Mouse (Mus musculus) naive thymus-derived CD4-positive, alpha-beta T cell, adult 2 months (primary cell): ENCODE data around the gene Snx3.

Experiments
- DNase-seq: peaks from one replicate; pipeline ENCODE4 v3.0.0-alpha.2; 2011; ENCODE audit warnings: low read depth

Snx3 gene

DNA sequence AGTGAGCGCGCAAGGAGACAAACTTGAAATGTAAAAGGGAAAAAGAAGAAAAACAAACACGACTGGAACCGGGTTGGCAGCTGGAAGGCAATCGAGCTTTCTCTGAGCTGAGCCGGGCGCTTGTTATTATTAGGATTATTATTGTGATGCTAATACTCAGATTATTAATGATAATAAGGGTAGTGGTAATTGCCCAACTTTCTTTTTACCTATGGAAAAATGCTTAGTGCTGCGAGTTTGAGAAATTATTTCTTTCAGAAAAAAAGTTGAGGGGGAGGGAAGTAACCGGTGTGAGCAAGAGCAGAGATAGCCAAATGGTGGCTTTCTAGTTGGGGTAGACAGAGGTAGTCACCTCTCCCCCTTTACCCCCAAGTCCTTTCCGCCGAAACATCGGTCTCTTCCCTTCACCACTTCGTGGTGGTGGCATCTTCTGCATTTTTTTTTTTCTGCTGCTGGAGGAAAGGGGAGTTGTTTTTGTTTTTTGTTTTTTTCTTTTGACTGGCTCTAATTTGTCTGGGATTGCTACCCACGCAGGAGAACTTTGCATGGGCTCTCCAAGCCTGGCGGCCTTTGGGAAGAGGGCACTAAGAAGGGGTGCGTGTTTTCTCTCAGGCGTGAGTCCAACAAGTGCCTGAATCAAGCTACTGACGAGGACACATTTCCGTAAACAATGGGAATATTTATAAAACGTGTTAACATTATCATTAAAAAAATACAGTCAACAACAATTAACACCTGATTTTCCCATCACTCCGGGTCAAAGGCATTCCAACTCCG, 77.1 kb downstream of the Snx3 start:
- DNase-seq: no peak

DNA sequence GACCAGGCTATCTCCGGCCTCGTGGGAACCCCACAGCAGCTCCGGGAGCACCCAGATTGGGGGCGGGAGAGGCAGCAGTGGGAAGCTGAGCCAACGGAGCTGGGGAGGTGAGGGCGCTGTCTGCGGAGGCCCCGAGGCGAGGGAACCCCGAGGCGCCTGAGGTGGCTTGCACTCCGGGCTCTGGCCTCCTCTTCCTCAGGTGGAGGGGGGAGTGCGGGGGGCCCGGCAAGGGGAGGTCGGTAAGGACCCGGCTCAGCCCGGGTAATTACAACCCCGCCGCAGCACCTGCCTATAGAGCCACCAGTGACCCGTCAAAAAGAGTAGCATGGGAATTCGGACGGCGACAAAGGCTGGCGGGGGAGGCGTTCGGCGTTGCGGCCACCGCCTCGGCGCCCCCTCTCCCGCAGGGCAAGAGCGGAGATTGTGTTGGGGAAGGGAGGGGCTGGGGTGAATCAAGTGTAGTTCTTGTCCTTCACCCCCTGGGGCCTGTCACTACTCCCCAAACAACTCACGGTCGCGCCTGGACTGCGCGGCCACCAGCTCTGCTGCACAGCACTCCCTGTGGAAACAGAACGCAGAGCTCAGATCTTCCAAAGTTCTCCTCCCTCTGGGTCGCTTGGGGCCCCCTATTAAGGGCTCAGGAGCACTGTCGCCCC, 77.8 kb downstream of the Snx3 start:
- no peak for DNase-seq

DNA sequence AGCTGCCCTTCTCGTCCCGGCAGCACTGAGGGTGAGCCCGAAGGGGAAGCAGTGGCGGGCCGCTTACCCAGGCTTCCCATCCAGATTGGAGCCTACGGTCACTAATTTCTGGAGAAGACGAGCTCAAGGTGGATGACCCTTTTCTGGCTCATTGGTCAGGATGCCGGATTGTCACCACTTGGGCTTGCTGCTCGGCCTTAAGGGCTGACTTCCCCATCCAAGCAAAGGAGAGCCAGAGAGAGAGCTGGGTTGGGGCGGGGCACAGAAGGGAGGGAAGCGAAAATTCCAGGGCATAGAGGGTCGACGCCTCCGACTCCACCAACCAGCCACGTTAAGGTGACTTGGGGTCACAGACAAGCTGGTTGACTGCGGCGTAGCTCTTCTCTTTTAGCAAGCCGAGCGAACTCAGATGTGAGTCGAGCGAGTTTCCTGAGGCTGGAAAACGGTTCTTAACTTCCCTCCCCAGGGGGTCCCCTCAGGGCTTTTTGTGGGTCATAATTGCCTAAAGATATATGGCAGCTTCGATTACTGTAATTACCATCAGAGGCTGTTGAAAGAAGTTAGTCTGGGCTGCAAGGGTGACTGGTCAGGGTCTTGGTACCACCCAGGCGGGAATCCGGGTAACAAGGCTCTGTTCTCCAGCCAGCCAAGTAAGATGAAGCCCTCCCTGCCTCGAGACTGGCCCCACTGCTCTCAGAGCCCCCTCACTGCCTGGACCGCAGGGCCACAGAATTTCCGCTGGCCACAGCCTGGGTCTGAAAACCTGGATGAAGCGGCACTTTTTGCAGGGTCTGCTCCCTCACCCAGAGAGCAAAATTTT, 78.5 kb downstream of the Snx3 start:
- no peak for DNase-seq

DNA sequence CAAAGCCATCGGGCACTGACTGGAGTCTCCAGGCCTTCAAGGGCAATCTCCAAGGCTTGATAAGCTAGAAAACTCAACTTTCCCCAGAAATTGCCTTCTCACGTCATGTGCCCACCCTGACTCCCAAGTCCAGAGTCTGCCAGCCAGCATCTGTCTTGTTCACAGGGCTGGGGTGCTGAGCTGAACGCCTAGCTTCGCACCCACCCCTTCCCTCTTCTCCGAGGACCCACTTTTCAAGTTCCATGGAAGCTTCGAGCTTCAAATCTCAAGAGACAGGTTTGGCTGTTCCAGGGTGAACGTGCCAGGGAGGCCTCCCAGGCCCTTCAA, 79.1 kb downstream of the Snx3 start:
- no peak for DNase-seq

DNA sequence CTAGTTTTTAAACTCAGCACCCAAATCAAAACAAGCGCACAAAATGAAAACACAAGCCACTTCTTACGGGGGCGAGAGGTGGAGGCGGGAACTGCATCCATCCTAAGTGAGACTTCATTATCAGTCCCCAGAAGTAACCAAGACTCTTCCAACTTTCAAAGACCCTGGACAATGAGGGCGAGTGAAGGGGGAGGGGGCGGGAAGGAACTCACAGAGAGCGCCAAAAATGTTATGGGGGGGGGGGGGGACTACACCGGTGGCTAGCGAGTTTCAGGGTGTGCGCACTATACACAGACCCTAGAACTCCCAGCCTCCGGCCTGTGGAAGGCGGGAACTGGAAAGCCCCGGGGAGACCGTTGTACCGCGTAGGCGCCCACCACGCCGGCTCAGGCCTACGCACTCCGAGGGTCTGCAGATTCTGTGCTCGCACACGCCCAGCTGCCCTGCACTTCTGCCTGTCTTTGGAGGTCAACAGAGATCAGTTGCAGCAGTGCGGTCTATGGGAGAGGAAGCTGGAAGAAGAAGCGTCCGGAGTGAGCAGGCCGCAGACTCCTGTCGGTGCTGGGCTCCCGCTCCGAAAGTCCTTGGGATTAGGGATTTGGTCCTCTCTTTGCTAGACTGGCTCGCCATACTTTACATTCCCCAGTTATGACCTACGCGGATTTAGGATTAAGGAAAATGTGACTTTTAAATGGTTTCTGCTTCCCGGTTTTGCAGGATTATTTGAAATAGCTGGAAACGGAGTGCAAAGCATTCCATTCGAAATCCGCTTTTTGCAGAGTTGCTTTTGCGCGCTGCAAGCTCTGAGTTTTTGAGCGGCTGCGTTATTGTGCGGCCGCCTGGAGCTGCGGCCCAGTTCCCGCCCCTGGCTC, 80.1 kb downstream of the Snx3 start:
- no peak for DNase-seq

DNA sequence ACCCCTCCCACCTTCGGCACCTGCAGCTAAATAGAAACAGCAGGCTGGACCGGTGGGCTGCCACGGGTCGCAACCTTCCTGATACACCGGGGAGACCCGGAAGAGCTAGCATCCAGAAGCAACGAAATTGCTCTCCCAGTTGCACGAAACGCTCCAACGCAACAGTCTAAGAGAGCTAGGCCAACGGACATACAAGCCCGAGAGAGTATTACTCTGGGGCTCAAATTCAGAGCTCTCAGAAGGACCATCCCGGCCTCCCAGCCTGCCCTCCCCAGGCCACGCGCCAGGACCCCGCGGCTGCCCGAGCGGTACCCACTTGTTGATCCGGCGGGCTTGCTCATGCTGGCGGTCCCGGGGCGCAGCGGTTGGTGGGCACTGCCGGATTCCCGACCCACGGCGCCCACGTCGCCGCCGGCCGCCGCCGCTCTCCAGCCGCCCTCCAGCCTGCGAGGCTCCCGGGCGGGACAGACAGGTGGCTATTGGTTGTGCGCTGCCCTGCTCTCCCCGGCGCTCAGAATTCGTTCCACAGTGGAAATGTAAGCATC, 80.8 kb downstream of the Snx3 start:
- no peak for DNase-seq

DNA sequence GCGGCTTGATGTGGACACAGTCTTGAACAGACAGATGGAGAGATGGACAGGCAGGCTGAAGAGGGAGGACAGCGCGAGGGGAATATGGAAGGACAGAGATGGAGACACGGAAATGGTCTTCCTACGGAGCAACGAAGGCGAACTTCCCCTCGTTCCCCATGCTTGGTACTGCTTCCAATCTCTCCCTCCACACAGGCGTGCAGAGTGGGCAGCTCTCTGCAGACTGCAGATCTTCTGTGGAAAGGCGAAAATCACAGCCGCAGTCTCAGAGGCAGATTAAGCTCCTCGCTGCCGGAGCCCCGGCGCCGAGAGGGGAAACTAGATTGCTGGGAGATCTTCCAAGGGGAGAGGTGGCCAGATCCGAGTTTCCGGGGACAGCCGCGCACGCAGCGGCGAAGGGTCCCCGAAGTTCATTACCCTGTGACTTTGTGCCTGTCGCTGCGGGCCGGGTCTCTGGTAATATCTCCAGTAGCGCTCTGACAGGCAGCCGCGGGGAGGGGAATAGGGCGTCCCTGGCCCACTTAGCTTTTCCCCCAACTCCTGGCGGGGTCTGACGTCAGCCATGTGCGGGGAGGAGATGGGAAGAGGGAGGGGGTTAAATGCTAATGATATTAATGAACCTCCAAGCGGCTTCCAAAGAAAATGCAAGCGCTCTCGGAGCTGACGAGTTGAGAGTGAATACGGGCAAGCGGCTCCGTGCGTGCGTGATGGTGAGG, 81.5 kb downstream of the Snx3 start, which contains the start of the genes Nr2e1 and Ostm1:
Gene Nr2e1 (minus strand): TSS at position 476 of the 716 bp plus-strand sequence.
Gene Ostm1 (plus strand): TSS at position 666 of the 716 bp plus-strand sequence.
- no peak for DNase-seq

DNA sequence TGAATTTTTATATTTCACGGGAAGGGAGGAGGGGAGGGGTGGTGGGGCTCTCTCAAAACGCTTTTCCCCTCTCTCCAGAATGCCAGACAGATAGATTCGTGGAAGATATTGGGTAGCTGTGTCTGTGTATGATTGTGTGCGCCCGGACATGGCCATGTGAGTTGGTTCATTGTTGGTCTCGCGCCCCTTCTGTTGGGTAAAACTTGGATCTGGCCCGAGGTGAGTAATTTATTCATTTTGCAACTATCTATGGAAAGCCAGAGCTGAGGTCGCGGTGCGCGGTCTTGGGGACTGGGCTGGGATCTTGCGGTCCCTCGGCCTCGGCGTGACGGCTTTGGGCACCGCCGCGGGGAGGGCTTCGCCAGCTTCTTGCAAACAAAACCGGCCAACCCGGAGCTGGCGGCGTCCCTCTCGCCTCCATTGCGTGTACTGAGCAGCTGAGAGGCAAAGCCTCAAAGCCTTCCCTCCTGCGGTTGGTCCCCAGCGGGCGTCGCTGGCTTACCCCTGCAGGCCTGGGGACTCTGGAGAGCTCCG, 82.1 kb downstream of the Snx3 start:
- no peak for DNase-seq

DNA sequence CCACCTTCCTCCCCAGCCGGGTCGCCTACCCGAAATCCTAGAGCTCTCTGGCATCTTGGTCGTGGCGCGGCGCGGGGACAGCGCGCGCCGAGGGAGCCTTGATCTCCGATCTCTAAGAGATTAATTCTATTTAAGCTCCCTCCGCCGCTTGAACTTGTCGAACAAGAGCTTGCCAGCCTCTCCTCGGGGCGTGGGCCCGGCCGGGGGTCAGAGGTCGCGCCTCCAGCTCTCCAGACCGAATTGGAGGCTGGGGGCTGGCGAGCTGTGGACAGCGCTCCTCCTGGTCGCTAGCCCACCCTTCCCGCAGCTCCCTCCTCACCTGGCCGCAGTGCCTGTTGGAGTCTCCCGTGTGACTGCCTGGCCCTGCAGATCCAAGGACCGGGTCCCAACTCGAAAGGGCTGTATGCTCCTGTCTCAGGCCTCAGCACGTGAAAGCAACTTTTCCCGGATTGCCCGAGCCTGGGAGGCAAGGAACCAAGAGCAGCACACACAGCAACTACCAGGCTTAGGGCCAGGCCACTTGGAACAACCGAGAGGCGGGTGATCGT, 82.7 kb downstream of the Snx3 start:
- no peak for DNase-seq
